Mouse (Mus musculus) embryo, embryonic 9.5 days (tissue): ENCODE measurements around the gene Hmgcs1.
A peak's percentile ranks its signal among the peaks of the same experiment; 100 is the strongest.
"Not testable (repeated sequence)": the region's sequence is repeated elsewhere in the genome, so short reads cannot be mapped to it uniquely, and the experiment has no call there.

Experiments
- DNase-seq: peaks from one replicate; pipeline ENCODE4 v3.0.0-alpha.2; 2017; ENCODE audit errors: extremely low spot score

The Hmgcs1 gene

DNA sequence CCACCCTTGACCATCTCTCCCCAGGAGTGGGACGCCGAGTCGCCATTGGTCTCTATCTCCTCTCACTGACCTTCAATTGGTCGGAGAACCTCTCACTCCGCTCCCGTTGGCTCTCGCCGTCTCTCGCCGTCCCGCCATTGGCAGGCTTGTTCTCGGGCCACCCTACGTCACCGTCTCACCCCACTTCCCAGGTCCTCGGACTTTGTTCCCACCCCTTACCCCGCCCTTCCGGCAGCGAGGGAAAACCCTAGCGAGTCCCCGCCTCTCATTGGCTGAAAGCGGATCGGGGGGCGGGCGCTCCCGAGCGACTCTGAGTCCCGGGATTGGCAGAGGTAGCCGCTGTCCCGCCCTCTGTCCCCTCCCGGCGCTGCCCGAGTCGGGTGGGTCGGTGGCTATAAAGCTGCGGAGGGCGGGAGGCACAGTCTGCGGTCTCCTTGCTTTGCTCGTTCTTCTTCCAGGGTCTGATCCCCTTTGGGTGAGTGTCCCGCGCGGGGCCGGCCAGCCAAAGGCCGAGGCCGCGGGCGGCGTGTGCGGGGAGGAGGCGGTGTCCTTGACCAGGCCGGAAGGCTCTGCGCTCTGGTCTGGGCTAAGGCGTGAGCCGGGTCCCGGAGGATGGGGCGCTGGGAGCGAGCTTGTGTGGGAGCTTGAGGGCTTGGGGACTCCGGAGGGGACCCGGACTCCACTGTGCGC, at the start of gene Hmgcs1:
Gene Hmgcs1 (plus strand): TSS at position 341 of the 690 bp plus-strand sequence.
- DNase-seq: peak; percentile 100

DNA sequence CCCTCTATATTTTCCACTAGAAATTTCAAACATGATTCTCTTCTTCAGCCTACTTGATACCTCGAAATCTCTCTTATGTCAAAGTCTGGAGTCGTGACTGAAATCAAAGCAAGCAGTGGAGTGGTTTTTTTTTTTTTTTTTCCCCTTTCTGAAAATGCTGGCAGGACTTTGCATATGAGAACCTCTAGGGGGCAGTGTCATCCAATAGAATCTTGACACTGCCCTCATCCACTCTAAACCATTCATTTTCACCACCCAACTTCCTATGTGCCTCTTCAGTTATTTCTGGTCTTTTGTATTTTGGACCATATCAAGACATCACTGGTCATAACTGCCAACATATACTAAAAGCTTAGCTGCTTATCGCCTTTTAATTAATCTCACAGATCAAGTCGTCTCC, 49.7 kb upstream of the Hmgcs1 start:
- peak; percentile 15 for DNase-seq

DNA sequence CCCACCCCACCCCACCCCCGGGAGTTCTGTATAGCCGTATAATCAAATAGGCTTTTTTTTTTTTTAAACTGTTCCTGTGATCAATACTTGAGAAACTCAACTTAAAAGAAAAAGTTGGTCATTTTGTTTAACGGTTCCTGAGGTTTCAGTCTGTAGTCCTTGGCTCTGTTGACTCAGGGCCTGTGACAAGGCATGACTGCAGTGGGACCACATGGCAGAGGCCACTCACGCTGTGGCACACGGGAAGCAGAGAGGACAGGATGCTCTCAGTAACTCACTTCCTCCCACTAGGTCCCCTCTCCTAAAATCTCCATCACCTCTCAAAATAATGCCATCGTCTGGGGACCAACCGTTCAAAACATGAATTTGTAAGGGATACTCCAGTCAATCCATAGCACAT, 49.0 kb upstream of the Hmgcs1 start:
- no peak for DNase-seq

DNA sequence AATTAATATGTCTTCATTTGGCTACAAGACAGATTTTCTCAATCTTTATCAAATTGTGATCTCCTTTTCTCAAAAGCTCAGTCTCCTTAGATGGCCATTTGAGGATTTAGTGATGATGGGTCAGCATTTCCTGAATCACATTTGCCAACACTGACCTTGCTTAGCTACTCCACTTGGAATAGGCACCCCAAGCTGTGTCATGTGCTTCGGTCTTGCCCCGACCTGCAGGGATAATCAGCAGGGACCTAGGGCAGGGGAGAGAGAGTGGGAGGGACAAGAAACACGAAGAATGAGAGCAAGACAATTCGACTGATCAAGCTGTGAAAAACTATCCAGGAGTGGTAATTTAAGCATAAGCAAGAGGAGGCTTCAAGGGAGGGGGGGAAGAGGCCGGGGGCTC, 45.4 kb upstream of the Hmgcs1 start:
- DNase-seq: no peak

DNA sequence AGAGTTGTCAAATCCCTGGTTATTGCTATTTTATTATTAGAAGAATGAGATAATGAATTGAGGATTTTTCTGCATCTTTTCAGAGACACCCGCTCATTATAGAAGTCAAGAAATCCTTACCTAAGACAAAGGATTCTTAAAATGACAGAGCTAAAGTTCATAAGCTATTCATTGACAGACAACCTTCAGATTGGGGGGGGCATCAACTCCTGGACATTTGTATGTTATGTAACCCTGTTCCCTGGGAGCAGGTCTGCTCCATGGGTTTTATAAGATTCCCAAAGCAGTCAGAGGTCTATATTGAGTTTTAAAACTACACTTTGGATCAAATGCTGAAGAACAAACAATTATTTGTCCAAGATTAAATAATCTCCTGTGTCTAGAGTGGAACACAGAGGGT, 43.7 kb upstream of the Hmgcs1 start:
- DNase-seq: no peak

DNA sequence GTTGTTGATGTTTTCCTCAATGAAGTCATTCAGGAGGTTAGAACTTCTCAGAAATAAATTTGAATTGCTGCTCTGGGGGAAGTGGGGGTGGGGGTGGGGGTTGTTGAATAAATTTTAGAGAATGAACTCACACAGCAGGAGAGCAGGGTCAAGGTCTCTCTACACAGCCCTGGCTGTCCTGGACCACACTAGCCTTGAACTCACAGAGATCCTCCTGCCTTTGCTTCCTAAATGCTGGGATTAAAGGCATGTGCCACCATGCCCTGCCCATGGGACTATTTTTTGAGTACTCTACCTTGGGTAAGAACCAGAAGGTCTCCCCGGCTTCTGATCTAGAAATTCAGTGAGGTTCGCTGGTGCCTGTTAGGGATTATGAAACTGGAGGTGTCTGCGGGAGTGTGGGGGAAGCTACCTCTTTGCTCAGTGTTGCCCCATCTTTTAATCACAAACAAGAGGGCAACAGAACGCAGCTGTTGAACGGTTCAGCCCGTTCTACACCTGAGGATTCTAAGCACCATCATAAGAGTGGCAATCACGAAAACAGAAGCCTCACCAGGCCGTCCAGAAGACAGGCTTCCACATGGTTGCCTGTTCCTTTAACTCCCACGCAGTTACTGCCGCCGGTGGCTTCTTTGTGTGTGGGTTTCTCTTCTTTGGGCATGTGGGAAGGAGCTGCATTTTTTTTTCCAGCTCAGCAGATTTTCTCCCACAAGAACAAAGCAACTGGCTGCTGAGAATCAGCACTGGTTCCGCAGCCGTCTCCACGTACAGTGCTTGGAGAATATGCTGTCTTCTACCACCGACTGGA, 41.1 kb upstream of the Hmgcs1 start:
- DNase-seq: no peak

DNA sequence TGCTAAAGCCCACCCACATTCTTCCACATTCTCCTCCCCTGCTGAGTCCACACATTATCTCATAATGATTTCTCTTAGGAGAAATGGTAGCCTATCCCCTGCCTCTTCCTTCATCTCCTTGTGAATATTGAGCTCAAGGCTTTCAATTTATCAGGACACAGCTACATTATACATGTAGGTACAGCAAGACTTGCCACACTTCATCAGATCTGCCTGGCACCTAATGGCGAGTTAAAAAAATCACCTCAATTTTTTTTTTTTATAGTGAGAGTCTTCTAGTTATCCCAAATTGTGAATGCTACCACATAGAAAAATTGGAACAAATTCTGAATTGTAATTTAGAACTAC, 40.5 kb upstream of the Hmgcs1 start:
- DNase-seq: no peak

DNA sequence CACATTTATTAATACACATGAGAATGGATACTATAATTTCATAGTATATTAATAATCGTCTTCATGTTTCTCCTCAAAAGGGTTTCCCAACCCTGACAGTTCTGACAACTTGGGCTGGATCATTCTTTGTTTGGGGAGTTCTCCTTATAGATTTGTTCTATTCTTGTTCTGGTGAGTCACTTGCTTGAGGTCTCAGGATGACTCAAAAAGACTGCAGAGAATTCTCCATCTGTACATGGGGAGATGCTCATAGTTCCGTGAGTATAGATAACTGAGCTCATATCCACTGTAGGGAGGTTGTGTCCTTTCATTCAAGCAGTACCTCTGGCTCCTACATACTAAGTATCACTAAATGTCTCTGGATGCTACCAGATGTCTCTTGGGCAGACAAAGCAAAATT, 35.4 kb upstream of the Hmgcs1 start:
- DNase-seq: no peak

DNA sequence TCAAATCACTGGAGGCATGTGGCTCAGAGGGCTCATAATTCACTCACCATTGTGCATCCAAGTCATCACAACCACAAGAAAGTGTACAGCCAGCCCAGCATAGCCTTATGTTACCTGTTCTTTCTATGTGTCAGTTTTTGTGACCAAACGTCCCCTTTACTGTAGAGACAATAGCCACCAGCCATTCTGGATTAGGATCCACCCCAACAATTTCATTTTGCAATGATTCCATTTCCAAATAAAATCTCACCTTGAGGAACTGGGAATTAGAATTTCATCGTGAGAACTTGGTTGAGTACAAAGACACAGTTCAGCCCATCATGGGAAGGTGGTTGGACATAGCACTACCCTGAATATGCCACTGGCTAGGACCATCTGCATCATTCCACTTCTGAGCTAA, 33.9 kb upstream of the Hmgcs1 start:
- DNase-seq: no peak

DNA sequence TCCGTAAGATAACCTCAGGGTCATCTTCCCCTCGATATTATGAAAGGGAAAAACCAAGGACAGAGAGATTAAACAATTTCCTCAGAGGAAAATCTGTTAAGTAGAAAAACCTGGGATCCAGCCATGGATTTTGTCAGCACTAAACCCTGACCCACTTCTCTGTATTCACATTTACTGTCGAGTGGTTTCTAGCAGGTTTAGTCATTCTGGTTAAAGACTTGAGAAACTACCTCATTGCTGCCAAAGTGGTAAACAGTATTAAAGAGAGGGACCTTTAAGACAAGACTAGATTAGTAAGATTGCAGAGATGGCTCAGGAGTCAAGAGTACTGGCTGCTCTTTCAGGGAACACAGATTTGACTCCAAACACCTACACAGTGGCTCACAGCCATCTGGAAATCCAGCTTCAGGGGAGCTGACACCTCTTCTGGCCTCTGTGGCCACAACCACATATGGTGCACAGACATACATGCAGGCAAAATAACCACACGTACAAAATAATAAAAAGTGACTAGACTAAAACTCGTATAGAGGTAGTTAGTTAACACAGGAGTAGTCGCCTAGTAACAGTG, 33.2 kb upstream of the Hmgcs1 start:
- no peak for DNase-seq

DNA sequence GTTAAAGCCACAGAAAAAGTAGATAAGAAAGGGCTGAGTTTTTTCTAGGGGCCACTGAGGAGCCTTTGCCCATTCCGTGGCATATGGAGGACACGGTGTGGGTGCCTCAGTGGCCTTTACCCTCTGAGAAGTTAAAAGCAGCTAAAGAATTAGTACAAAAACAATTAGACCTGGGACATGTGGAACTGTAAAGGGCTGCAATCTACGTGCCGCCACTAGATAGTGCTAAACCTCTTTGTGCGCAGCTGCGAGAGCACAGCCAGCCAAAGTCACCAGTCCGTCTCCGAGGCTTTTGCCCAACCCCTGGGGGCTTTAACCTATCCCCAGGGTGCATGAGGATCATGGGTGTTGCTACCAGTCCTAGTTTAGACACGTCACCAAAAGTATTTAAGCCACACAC, 28.8 kb upstream of the Hmgcs1 start:
- not testable (repeated sequence) for DNase-seq

DNA sequence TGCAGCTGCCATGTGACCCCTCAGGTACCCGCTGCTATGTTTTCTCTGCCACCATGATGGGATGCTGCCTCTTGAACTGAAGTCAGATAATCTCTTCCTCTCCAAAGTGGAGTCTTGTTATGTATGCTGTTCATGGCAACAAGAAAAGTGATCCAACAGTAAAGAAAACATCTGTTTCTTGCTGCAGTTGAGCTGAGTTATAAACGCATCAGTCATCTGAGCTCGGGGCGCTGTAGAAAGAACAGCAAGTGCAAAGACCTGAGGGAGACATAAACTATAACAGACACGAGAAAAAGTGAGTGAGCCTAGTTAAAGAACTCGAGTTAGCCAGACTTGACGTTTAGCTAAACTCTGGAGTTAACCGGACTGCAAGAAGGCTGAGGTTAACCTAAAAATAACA, 11.4 kb upstream of the Hmgcs1 start:
- no peak for DNase-seq

DNA sequence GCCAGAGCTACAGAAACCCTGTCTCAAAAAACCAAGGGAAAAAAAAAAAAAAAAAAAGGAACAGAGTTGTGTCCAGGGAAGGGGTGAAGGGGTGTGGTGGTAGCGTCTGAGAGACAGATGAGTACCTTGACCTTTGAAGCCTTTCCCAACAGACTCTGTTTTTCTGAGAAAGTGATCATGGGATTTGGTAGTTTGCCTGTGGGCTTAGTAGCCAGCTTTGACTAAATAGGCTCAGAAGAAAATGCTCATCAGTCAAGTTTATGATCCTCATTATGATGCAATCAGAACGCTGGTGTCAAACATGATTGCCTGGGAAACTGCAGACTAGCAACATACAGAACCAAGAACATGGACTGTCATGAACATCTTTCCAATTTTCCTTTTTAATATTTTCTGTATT, 10.5 kb upstream of the Hmgcs1 start:
- no peak for DNase-seq

DNA sequence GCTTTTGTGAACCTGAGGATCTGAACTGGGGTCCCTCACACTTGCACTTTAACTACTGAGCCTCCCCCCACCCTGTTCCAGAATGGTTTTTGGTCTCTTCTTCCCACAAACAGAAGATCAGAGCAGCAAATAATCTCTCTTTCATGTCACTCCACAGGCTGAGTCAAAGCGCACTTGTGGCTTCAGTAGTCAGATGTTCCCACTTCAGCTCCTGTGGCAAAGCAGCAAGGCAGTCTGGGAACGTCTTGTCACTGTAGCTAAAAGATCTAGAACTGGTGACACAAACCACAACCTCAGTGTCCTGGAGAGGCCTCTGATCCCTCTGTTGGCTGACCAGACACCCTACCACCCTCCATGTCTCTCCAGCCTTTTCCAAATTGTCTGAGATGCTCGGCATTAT, 9.0 kb upstream of the Hmgcs1 start:
- no peak for DNase-seq

DNA sequence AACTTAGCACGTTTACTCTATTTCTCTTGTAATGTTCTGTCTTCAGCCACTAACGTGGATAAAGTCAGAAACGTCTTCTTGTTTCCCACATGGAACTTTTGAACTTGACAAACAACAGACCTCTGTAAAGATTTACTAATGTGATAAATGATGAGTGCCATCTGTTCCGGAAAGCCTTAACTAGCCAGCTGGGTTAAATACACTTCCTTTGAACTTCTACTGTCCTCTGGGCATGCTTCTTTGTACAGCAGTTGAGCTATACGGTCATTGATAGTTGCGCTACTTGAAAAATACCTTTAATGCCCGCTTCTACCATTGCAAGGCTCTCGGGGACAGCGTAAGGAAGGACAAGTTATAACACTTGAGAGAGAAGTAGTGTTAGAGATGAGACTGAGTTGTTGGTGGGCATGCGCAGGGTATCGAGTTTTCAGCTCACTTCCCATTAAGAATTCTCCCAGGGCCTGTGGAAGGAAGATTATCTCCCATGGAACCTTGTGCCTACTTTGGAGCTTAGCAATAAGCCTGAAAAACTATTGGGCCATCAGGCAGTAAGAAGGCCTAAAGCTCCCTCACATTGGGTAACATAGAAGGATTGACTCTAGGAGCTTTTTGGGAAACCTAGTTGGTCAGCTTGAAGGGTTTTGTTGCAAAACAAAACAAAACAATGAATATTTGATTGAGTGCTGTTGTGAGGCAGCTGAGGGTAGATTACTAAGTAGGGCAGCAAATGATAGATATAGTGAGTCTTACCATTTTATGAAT, 5.6 kb upstream of the Hmgcs1 start:
- DNase-seq: no peak

DNA sequence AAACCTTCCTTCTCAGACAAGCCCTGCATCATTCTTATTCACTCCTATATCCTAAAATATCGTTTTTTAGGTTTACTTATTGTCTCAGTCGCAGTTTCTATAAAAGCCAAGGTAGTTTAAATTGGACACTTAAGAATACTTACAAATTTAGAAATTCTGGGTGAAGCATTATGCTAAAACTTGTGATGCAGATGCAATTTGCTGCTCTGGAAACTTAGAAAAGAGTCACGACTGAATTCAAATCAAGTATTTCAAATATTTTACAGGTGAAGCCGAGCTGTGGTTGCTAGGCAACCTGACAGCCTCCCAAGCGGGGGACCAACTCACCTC, 505 bp upstream of the Hmgcs1 start:
- no peak for DNase-seq

DNA sequence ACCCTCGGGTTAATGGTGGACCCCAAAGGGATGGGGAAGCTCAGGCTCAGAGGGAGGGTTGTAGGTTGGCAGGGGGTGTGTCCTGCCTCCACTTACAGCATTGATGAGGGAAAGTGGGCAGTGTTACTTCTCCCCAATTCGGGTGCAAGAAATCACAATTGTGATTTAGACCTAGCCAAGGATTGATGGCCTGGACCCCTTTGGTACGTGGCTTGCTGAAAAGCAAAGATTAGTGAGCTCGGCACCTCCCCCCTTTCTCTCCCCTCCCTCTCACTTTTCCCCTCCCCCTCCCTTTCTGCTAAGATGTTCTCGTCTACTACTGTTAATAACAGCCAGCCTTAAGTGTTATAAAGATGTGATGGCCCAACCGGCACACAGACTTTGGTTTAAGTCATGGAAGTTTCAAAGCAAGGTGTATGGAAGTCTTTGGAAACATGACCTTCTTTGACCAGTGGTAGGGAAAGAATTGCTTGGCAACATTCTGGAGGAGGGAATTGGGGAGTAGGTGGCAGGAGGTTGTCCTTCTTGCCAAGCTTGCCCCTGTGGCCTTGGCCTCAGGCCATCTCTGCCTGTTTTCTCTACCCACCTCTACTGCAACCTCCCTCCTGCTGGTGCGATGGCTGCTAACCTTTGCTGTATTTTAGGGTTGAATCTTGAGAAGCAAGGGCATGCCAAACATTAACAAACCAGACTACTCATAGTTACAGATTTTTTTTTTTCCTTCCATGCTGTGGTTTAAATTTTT, 869 bp downstream of the Hmgcs1 start:
- peak; percentile 33 for DNase-seq

DNA sequence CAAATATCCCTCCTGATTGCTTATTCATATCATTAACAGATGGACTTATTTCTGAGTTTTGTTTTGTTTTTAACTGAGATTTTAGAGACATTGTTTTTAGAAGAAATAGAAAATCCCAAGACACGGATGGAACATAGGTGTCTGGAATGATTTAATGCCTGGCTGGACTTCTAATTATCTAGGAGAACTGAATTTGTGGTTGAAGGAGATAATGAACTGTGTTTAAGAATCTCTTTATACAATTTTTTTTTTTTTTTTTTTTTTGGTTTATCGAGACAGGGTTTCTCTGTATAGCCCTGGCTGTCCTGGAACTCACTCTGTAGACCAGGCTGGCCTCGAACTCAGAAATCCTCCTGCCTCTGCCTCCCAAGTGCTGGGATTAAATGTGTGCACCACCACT, 1.8 kb downstream of the Hmgcs1 start:
- not testable (repeated sequence) for DNase-seq

DNA sequence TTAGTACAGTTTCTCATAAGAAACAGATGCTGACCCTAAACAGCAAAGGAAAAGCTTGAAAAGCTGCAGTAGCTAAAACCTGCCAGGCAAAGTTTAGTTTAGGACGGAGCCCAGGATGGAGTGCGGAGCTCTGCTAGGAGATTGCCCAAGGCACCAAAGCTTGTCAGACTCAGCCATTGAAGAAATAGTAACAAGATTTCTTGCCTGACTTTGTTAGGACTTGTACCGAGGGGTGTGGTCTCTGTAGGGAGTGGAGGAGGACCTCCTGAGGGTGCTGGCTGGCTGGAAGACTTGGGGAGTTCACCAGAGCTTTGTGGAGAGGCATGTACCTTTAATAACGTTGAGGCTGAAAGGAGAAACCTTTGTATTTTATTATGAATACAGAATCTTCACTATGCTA, 5.5 kb downstream of the Hmgcs1 start:
- DNase-seq: no peak

DNA sequence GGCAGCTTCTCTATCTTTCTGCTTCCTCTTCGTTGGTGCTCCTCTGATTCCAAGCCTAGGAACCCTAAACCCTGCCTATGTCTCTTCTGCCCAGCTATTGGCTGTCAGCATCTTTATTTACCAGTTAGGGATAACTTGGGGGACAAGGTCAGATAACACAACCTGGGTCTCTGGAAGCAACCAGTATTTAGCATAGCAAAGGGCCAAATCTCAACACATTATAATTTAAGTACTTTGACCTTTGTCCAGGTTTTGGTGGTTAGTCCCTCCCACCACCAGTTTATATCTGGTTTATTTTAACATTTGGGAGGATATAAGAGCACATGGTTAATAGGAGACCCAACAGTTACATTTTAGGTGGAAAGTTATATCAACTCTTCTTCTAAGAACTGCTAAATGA, 6.3 kb downstream of the Hmgcs1 start:
- DNase-seq: no peak

DNA sequence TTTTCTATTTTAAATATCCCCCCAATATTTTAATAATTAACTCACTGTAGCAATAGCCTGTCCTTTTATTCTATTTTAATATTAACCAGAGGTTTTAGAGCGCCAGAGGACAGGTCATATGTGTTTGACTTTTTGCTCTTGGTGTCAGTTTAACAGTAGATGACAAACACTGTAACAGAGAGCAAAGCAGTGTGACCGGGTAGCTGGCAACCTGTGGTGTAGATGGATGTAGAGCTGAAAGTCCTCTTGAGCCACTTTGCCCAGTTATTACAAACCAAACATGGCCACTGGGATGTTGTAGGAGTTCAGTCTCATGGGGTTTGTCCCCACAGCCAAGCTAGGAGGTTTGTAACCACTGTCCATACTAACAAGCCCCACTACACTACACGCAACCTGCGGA, 8.3 kb downstream of the Hmgcs1 start:
- no peak for DNase-seq

DNA sequence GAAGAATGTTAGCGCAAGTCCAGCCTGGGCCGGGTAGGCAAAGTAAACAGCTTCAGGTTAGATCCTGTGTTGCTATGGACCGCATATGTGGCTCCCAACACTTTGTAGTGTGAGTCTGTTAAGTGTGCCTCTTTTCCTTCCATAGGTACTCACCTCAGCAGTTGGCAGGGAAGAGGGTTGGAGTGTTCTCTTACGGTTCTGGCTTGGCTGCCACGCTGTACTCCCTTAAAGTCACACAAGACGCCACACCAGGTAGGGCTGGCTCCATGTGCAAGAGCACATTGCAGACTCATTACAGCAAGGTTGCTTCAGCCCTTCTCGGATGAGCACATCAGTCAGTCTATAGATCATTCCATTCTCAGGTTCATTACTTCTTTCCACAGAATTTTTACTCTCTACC, 14.1 kb downstream of the Hmgcs1 start:
- DNase-seq: no peak
